Mouse (Mus musculus) ES-Bruce4 (cell line): ENCODE results near the gene Olfr1368.

ENCODE experiments used
- CTCF ChIP-seq: IDR thresholded peaks from one replicate; pipeline ENCODE4 v1.8.1; 2011; ENCODE audit warnings: low read depth, low read length
- POLR2A ChIP-seq: IDR thresholded peaks from one replicate; pipeline ENCODE4 v1.8.1; 2011; ENCODE audit warnings: low read length; ENCODE audit not compliant: insufficient read depth

DNA sequence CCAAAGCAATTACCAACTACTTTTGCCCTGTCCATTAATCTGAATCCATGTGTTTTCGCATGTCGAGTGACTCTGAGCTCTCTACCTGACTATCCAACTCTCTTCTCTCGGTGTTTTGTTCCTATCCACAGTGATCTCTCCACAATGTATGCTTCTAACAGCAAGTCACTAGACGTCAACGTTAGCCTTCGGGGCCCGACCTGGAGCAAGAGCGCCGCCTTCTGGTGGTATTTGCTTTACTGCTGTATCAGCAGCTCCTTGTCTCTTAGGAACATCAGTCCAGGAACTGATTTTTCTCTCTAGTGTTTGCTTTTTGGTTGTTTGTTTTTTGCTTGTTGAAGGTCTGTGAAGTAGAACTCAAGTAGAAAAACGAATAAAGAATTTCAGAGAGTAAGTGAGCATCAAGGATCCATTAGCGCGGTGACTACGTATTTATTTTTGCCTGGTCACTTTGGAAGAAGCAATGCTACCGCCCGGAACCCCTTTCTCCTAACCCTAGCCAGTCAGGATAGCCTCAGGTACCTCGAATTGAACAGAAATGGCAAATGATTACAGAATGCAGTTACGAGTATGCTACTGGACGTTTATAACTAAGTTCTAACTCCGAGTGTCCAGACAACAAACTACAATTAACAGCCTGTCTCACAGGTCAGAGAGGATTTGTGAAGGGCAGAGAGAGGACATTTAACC is 13.3 kb upstream of the Olfr1368 start:
- TF ChIP-seq CTCF = peak; percentile 78
- TF ChIP-seq POLR2A = no peak
